Mouse (Mus musculus) fibroblast of lung, adult 2 months (primary cell): Measurements from ENCODE around the gene Lrrc9.
A peak's percentile ranks its signal among the peaks of the same experiment; 100 is the strongest.

Experiments
- DNase-seq: peaks from one replicate; pipeline ENCODE4 v3.0.0-alpha.2; 2011; ENCODE audit warnings: low read depth

The Lrrc9 gene

DNA sequence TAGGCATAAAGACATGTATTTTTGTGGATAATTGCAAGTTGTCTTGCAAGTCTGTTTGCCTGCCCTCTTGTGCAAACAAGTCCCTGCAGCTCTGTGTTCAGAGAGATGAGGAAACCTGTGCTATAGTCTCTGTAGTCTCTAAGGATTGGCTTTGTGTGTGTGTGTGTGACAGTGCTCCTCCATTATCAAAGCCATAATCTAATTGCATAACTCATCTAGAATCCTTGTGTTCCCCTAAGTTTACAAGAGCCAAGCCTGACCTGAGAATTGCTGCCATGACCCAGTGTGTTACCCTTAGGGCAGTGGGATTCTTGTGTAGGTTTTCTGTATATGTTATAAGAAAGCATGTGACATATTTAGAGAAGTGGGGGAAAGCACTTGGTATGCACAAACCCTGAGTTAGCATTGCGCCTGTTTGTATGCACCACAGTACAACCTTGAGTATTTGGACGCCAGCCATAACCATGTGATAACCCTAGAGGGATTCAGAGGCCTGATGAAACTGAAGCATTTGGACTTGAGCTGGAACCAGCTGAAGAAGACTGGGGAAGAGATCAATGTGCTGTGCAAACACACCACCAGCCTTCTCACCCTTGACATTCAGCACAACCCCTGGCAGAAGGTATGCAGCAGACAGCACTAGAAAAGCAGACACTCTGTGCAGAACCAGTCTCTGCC lies 35.2 kb downstream of the Lrrc9 start:
- no peak for DNase-seq

DNA sequence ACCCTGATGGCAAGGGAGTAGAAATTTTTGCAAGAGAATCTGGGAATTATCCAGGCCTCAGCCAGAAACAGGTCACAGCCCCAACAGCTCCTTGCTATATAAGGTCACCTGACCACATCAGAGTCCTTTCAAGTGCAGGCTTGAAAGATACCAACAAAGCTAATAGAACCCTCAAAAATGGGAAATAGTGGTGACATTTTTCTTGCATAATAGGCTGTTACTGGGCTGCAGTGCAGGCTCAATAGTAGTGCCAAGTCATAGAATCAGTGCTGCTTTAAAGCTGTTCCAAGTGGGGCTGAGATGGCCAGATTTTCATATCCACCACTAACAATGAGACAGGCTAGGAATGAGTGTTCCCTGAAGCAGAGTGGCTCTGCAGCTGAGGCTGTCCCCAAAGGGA lies 40.6 kb downstream of the Lrrc9 start:
- DNase-seq = no peak

DNA sequence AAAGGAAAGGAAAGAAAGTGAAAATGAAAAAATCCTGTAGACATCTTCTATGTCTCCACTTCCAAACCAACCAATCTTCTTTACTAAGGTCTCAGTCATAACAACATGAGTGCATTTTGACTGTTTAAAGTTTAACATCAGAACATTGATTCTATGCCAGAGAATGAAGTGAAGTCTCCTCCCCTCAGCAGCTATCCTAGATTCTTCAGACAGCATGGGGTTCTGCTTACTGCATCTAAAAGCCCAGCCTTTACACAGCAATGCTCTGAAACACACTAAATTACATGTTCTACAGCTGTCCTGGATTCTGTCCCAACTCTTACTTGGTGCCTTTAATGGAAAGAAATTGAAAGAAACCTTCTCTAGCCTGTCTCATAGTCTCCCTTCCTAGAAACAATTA lies 43.2 kb downstream of the Lrrc9 start:
- no peak for DNase-seq

DNA sequence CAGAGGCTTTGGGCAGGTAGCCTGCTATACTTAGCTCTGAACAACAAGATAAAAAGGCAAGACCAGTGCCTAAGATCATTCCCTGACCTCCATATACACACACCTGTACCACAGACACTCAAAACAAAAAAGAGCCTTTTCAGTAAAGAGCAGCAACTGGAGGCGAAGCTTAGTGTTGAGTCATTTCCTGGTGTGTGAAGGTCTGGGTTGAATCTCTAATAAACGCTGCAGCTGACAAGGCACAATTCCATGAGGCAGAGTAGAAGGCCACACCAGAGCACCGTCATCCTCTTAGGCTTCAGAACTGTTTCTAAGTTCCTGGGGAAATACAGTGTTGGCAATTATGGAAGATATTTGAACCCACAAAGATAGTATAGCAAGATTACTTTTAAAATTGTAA lies 45.8 kb downstream of the Lrrc9 start:
- DNase-seq = peak; percentile 31

DNA sequence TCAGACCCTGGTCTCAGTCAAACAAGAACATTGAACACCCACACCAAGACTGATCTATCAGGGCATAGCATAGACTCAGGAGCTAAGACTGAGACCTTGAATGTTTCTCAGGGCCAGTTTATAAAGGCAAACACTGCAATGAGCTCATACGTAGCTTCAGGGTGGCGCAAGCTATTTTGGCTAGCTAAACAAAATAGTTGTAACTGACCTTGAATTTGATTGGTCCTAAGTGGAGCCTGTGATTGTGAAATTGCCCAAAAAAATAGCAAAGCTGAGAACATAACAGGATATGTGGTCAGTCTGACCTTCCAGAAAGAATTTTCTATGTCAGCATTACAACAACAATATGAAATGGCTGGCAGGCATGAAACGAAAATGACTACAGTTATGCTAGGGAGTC lies 48.3 kb downstream of the Lrrc9 start:
- peak; percentile 96 for DNase-seq

DNA sequence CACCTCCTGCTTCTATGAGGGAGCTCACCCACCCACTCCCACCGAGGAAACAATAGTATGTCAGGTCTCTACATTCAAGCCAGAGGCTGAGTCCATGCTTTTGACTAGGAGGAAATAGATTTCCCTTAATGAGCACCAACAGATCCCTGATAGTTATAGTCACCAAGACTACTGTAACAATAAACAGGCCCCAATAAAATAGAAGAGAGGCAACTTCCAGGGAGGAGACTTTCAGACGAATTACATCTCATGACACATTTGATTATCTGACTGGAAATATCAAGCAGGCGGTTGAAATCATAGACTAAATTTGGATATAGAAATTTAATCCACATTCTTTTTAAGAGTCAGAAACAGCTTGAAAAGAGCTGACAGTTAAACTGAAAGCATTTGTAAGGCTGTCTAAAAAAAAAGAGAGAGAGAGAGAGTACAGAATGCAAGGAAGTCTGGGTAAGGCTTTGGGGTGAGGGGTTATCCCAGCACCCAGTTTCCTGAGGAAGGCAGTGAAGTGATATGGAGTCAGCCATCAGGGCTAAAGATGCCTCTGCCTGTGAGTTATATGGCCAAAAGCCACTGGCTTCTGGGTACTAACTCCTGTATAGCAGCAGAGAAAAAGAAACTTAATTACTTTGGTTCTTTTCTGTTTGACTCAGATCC lies 49.5 kb downstream of the Lrrc9 start:
- DNase-seq = no peak

DNA sequence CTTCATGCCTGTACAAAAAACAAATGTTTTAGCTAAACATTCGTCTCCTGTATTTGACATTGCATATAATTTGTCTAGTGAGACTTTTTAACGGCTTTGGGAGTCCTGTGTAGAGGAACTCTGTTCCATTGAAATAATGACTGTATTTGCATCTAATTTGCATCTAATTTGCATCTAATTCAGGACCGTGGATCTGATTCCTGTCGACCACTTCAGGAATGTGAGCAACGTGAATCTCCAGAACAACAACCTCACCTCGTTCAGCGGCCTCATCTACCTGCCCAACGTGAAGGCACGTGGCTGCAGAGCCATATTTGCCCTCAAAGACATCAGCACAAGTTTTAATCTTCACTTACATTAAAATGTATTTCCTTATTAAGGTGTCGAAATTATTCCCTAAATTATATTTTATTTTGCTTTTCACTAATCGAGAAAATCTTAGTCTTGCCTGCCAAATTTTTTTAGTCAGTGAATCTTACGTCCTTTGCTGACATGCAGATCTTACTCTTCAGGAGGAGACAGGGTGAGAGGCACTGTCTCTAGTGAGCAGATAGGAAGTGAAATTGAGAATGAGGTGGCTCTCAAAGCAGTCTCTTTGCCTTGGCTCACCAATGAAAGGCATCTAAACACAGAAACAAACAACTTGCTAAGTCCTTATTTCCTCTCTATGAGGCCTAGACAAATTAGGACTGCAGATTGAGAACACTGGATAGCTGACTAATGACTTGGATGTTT lies 55.4 kb downstream of the Lrrc9 start:
- no peak for DNase-seq

DNA sequence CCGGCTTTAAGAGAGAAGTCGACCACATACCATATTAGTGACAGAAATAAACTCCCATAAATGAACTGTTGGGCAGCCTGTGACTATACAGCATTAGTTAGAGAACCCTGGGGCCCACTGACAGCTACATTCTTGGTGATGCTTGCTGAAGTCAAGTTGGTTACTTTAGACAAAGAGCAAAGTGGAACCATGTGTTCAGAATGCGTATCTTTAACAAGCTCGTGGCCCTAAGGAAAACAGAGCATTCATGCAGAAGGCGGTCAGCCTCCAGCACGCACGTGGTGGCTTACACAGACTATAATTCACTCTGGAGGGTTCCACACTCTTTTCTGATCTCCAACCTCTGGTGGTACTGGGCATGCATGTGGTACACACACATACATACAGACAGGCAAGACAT lies 67.9 kb downstream of the Lrrc9 start:
- DNase-seq = no peak

DNA sequence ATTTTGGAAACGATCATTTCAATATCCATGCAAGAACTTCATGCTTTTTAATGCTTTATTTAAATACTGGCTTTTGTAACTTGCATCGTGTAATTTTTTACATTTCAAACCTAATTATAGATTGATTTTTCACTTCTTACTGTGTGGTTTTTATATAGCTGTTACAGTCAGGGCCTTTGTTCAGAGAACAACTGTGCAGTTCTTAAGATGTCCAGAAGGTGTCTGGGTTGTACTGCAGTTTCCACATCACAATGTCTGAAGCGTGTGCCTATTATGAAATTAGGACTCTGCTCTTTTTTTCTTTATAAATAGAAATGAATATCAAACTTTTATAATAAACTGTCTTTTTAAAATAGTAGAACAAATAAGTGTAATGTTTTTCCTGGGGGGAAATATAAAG lies 73.8 kb downstream of the Lrrc9 start:
- peak; percentile 29 for DNase-seq

DNA sequence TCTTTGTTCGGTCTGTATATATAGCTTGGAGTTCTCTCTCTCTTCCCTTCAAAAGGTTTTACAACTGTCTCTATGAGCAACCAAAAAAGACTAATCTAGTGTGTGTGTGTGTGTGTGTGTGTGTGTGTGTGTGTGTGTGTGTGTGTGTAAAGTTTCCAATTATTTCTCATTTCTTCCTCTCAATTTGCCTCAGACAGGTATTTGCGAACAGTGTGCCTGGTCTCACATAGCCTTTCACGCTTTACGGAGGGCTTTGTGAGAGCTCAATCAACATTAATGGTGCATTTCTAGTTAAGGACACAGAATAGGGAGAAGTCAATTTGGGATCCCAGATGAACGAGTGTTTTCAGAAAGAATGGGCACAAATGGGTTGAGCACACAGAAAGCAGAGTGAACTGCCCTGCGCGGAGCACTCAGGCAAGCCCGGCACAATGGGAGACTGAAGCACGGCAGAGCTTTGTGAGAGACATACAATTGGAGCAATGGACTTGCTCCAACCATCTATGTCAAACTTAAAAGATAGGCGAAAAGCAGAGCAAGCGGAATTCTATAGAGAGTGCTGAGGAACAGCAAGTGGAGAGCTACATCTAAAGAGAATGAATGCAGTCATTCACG lies 76.6 kb downstream of the Lrrc9 start:
- no peak for DNase-seq

DNA sequence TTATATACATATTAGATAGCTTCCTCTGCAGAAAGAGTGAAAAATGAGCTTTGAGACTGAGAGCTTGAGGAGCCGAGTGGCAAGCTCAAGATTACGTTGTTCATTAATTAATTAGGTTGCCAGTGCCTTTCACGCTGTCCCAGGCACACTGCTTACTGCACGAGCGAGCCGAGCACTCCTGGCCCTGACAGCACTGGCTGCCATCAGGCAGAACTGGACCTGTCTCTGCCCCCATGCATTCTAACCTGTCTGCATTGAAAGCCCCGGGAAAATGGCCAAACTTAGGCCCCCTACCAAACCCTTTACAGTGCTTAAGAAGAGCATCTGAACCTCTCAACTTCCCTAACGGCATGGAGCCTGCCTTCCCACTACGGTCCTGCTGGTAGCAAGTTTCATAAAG lies 77.7 kb downstream of the Lrrc9 start:
- no peak for DNase-seq

DNA sequence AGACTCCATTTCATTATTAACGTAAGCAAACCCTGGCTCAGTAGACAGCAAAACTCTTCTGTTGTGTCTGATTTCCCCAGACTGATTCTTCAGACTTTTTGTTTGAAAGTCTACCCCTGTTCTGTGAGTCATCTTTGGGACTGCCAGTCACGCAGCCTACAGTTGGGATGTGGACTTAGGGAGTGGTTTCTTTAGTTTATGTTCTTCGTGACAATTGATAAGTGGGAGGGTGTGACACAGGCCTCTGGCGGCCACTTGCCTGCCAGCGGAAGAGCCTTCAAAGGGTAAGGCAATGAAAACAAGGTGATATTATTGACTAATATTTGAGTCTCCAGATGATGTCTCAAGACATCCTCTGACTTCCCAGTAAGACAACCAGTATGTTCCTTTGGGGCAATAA lies 78.2 kb downstream of the Lrrc9 start:
- no peak for DNase-seq

DNA sequence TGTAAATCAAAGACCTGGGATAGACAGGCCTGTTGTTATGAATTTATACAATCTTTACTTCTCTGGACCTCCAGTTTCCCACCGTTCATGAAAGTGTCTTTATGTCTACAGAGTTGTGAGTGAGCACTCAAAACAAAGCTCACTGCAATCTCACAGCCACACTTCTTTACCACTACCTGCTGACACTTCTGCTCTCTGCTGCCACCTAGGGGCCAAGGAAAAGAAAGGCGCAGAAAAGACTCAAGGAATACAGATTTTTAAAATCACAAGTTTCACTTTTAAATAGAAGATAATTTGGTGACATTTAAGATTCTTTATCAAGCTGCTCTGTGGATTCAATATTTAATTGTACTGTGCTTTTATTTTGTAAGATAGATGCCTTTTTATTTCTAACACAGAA lies 79.0 kb downstream of the Lrrc9 start:
- DNase-seq = peak; percentile 26

DNA sequence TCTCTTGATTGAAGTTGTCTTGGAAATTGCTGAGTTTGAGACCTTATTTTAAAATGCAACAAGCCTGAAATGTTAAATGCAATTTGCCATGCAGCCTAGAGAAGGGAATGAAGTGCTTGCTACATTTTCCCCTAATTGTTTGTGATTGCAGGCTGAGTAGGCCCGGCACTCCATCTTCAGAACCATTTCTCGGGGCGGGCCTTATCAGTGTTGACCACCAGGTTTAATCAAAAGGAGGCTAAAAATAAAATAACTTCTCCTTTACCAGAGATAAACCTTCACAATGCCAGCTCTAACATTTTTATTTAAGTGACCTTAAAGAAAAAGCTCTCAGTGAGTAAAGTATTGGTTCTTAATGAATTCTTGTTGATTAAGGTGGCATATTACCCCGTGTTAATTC lies 83.9 kb downstream of the Lrrc9 start:
- no peak for DNase-seq

DNA sequence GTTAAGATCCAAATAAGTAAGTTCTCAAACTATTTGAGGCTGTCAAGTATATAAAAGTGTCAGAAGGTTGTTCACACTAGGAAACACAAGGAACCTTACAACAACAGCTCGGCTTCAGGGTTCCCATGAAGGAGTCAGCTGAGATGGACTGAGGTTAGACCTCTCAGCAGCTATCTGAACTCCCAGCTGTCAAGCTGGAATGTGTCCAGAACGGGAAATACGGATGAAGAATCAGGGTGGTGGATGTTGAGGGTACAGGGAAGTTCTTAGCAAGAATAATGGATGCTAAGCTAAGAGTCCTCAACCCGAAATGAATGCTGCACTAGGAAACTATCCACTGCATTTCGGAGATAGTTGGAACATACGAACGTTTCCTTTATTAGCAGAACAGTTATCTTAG lies 90.6 kb downstream of the Lrrc9 start:
- DNase-seq = no peak

DNA sequence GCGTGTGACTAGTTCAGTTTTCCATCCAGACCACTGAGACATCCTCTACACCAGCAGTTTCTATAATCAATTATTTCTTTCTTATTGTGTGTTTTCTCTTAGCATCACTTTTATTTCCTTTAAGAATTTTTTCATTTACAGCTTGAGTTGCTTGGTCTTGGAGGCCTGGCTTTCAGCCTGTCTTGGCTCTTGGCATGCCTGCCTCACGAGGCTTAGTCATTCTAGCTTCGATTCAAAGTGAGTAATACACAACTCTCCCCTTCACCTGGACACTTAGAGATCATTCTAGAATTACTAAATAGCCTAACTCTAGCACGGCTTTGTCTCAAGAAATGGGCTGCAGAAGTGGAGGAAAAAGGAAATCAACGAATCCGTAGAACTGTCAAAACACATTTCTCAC lies 92.3 kb downstream of the Lrrc9 start:
- peak; percentile 46 for DNase-seq

DNA sequence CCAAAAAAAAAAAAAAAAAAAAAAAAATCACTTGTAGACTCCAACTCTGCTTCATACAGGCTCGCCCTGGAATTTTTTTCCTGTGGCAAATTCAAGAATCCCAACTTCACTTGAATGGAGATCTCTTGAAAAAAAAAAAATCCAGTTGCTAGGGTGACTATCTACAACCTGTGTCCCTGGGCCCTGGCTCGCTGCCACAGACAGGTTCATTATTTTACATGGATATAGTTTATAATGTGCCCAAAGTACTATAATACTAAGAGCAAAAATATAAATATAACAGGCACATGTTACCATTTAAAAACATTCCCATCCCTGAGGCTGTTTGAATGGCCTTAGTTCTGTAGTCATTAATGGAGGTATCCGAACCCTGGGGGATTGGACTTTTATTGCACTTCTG lies 93.9 kb downstream of the Lrrc9 start:
- DNase-seq = no peak

DNA sequence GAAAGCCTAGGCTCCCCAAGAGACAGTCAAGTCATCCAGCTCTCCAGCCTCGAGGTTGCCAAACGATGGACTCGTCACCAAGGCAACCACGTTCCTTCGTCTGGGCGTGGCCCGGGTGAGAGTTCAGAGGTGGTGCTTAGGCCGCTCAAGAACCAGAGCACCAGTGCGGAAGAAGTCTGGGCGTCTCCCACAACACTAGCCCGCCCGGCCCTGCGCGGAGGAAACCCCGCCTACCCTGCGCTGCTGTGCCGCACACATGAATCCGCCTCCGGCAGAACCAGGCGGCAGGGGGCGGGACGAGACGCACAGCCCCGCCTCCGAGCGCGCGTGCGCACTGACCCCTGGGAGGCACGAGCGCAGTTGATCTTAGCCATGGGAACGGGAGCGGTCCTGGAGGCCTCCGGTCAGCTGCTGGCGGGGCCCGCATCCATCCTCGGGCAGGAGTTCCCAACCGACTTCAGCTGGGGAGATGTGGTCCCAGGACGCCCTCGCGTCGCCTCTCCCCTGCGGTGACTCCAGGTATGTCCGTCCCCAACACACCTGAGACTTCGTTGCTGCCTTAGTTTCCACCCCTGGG lies 94.4 kb downstream of the Lrrc9 start, which contains the start of gene Pcnx4:
Pcnx4 (plus strand) TSS at position 363 of the 577 bp plus-strand sequence.
- peak; percentile 99 for DNase-seq

DNA sequence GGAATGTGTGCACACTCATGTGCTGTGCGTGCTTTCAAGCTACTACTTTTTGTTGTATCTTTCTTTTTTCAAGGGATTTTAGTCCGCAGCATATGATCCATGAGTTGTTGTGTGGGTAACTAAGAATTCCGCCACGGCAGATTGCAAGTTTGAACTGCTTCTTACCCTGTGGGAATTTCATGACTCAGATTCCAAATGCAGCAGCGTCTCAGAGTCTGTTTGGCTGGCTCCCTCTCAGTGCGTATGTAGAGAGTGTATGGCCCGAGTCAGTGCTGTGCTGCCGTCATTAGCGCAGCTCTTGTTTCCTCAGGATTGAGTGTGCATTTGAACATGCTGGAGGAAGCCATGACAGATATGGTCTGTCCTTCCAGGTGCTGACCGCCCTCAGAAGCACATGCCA lies 96.9 kb downstream of the Lrrc9 start:
- DNase-seq = no peak

DNA sequence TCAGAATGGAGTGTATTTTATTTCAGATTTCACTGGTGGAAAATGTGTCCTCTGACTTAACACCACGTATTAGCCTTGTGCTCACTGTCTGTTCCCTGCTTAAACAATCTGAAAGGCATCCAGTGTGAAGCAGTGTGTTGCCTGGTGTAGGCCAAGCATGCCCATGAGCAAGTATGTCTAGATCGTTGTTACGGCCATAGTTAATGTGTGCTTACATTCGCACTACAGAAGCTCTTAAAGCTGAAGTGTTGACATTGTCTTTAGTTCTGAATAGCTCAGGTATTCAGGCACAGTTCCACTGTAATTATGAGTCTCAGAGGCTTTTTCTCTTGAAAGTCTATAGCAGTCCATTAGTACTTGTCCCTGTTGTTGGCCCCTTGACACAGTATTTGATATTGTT lies 112.7 kb downstream of the Lrrc9 start:
- no peak for DNase-seq

DNA sequence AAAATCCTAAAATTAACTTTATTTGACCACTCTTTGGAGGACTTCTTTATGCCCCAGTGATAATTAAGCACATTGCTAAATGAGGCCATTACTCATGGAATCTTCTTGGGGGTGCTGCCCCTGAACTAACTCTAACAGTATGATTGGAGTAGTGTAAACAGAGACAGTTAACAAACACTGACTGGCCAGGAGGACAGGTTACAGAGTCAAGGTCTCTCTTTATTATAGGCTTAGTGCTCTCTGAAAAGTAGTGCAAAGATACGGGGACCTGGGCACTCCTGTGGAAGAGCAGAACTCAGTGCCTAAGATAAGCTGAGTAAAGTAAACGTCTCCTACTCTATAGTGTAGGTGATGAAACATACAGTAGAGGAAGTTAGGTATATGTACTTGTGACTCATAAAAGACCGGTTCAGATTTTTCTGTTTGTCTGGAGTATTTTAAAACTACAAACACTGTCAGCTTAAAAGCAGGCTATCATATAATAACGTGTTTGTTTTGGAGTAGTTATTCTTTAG lies 122.7 kb downstream of the Lrrc9 start:
- no peak for DNase-seq
